Mouse (Mus musculus) embryonic facial prominence, embryonic 15.5 days (tissue): ENCODE data around the gene Slc4a8. TPM values are rescaled to one million over a fixed set of nuclear protein-coding genes. Genes with fewer than 3 reads are reported as not detected.

ENCODE experiments used
- ATAC-seq: fragments of 200-750 bp; cut with Nextera tagmentation; 2 replicates; pipeline ENCODE4 v1.8.0; 2017; ENCODE audit warnings: low read depth, moderate TSS enrichment; ENCODE audit not compliant: insufficient number of reproducible peaks, low FRiP score, low TSS enrichment
- H3K27ac ChIP-seq: fragments of 300-500 bp; sonication (generic); replicated peaks from 2 replicates; pipeline ENCODE4 v1.5.1; 2015; ENCODE audit warnings: mild to moderate bottlenecking, inconsistent platforms
- H3K27me3 ChIP-seq: fragments of 300-500 bp; sonication (generic); 2 replicates; pipeline ENCODE4 v1.6.1; 2015; ENCODE audit warnings: inconsistent platforms
- H3K36me3 ChIP-seq: fragments of 300-500 bp; sonication (generic); 2 replicates; pipeline ENCODE4 v1.6.1; 2015; ENCODE audit warnings: mild to moderate bottlenecking, inconsistent platforms
- H3K4me1 ChIP-seq: fragments of 300-500 bp; sonication (generic); 2 replicates; pipeline ENCODE4 v1.6.1; 2015; ENCODE audit warnings: inconsistent platforms
- H3K4me2 ChIP-seq: fragments of 300-500 bp; sonication (generic); replicated peaks from 2 replicates; pipeline ENCODE4 v1.6.1; 2015; ENCODE audit warnings: mild to moderate bottlenecking, inconsistent platforms
- H3K4me3 ChIP-seq: fragments of 300-500 bp; sonication (generic); replicated peaks from 2 replicates; pipeline ENCODE4 v1.5.1; 2015; ENCODE audit warnings: mild to moderate bottlenecking, inconsistent platforms
- H3K9ac ChIP-seq: fragments of 300-500 bp; sonication (generic); 2 replicates; pipeline ENCODE4 v1.6.1; 2015; ENCODE audit warnings: inconsistent platforms
- H3K9me3 ChIP-seq: fragments of 300-500 bp; sonication (generic); replicated peaks from 2 replicates; pipeline ENCODE4 v1.6.1; 2016; ENCODE audit warnings: inconsistent platforms
- WGBS: fragments of 180-500 bp; shearing (Covaris S2); methylation state at CpG from one replicate; pipeline ENCODE4 v1.1.7; 2015; 5-methylcytosine and 5-hydroxymethylcytosine counted together
- polyA plus RNA-seq: library from polyadenylated mRNA; unstranded; fragments of >200 nt; fragmentation: Nextera tagmentation; extraction: Ambion mirVana; gene quantifications from 2 replicates; pipeline ENCODE4 v1.2.1, GENCODE M21; 2015

Slc4a8 gene
- polyA plus RNA-seq = 4.8 TPM in 2 replicates

DNA sequence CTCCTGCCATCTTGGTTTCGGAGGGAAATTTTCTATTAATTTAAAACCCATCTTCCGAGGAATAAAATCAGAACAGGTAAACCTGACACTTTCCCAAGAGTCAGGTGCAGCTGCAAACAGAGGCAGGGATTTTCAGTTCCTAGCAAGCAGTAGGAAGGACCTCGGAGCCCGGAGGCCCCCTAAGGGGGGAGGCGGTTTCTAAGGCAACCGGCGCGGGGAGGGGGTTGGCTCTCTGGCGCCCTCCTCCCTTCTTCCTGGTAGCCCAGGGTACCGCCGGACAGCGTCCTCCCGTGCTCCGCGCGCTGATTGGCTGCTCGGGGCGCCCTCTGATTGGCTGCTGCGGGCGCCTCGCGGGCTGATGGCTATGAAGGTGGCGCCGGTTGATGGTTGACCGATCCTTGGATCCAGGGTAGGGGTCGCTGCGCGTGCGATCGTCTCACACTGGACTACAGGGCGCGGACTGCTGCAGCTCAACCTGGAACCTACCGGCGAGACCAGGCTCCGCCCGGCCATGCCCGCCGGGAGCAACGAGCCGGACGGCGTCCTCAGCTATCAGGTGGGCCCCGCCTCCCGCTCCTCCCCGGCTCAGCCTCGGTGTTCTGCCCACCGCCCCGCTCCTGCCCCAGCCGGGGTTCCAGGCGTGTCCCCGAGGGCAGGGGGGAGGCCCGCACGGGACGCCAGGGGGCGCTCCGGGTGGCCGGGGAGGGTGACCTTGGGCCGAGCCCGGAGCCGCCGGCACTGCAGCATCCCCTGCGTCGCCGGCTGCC is at the start of gene Slc4a8:
Gene Slc4a8 (plus strand): TSS at position 329 of the 767 bp plus-strand sequence.
- H3K27ac ChIP-seq = 0 out of 2 replicates have a peak within 1 kb of the TSS, but pooled peaks have one; percentile 48
- peaks cover 18% of the 10 kb centered on the region for H3K4me1 ChIP-seq
- H3K9me3 ChIP-seq = no peaks in the 10 kb centered on the region

DNA sequence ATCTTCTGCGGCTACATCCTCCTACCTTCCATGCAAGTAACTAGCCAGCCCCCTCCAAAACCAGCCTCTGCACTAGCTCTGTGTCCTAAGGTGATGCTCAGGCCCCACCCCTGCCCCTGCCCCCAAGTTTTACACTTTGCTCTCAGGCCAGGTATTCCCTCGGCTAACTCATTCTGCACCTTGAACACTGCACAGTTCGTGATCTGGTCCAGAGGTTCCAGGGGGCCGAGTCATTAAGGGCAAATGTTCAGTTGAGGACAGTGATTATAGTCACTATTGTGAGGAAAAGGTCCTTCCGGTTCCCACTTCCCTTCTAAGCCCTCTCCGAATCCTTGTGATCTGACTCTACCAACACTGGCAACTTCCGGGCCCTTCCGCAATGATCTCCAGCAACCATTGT is 47.1 kb upstream of the Slc4a8 start:
- Histone ChIP-seq H3K27me3 (no peaks in the 10 kb centered on the region), H3K27ac (no peak overlapping the region), H3K9me3 (no peaks in the 10 kb centered on the region), H3K4me1 (no peaks in the 10 kb centered on the region), H3K4me3 (no peak overlapping the region), H3K36me3 (no peaks in the 10 kb centered on the region), H3K9ac (no peak overlapping the region), H3K4me2 (no peak overlapping the region)
- ATAC-seq = no peak
- WGBS = 87% methylated on average over 8 of the region's 8 CpGs

More for the DNA sequence above, at the start of gene Slc4a8:
- peaks cover 8% of the 10 kb centered on the region for H3K27me3 ChIP-seq
- WGBS = under 1% methylated on average over 64 of the region's 64 CpGs
- H3K9ac ChIP-seq = peak within 1 kb of the TSS; percentile 29
- no peaks in the 10 kb centered on the region for H3K36me3 ChIP-seq
- peak within 1 kb of the TSS; percentile 68 for H3K4me3 ChIP-seq
- peak; percentile 90 for ATAC-seq
- peak within 1 kb of the TSS; percentile 98 for H3K4me2 ChIP-seq

DNA sequence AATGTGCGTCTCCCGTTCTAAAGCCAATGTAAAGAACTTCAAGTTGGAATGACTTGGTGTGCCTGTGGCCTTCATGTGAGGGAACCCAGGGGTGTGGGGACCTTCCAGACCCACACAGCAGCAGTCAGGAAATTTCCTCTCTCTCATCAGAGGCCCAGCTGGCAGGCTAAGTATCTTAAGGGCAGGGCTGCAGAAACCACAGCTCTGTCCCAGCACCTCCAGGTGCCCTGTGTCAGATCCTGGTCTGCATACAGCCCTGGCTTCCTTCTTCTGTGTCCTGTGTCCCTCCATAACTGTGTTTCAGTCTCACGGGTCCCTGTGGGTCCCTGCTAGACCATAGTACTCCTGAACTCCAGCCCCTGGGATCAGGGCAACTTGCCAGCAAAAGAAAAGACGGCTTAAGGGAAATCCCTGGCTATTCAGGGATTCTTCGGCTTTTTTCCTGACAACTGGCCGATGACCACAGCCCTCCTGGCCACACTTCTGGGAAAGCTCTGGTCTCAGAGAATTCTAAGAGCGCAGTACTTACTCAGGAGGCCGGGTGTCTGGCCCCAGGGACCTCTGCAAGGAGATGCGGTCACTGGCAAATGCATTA is 46.1 kb upstream of the Slc4a8 start:
- no peak for ATAC-seq
- Histone ChIP-seq H3K36me3 (no peaks in the 10 kb centered on the region), H3K27ac (no peak overlapping the region), H3K4me3 (no peak overlapping the region), H3K27me3 (no peaks in the 10 kb centered on the region), H3K9ac (no peak overlapping the region), H3K4me2 (no peak overlapping the region), H3K4me1 (no peaks in the 10 kb centered on the region), H3K9me3 (no peaks in the 10 kb centered on the region)
- 64% methylated on average over 9 of the region's 9 CpGs for WGBS

DNA sequence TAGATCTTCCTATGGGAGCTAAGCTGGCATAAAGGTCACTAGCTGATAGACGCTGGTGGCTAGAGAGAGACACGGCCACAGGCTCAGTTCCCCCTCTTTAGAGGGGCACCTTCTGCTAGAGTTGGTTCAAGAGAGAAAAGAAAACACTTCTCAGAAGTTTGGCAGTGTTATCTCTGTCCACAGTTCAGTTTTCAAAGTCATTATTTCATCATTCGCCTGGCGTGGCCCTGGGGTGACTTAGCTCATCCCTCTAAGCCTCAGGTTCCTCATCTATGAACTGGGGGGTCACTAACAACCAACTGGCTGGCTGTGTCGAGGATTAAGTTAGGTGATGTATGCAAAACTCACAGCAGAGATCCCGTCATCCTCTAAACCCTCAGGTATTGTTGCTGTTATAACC is 43.6 kb upstream of the Slc4a8 start:
- Histone ChIP-seq H3K36me3 (no peaks in the 10 kb centered on the region), H3K27ac (no peak overlapping the region), H3K4me3 (no peak overlapping the region), H3K9ac (no peak overlapping the region), H3K4me2 (no peak overlapping the region), H3K27me3 (no peaks in the 10 kb centered on the region), H3K4me1 (no peaks in the 10 kb centered on the region), H3K9me3 (no peaks in the 10 kb centered on the region)
- ATAC-seq = no peak
- WGBS = 77% methylated on average over 6 of the region's 6 CpGs

DNA sequence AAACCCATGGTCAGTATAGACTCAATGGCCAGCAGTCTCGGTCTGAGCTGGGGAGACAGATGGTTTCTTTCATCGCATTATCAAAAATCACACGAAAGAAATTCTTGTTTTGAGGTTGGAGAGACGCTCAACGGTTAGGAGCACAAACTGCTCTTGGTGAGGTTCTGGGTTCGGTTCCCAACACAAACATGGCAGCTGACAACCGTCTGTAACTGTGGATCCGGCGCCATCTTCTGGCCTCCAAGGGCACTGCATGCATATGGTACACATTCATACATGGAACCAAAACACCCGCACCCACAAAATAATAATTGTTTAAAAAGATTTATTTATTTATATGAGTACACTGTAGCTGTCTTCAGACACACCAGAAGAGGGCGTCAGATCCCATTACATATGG is 43.0 kb upstream of the Slc4a8 start:
- 78% methylated on average over 11 of the region's 11 CpGs for WGBS
- no peak overlapping the region for H3K27ac ChIP-seq
- no peaks in the 10 kb centered on the region for H3K9me3 ChIP-seq
- no peaks in the 10 kb centered on the region for H3K36me3 ChIP-seq
- no peak overlapping the region for H3K4me2 ChIP-seq
- no peak for ATAC-seq
- no peaks in the 10 kb centered on the region for H3K4me1 ChIP-seq
- no peak overlapping the region for H3K9ac ChIP-seq
- H3K4me3 ChIP-seq = no peak overlapping the region
- H3K27me3 ChIP-seq = no peaks in the 10 kb centered on the region

DNA sequence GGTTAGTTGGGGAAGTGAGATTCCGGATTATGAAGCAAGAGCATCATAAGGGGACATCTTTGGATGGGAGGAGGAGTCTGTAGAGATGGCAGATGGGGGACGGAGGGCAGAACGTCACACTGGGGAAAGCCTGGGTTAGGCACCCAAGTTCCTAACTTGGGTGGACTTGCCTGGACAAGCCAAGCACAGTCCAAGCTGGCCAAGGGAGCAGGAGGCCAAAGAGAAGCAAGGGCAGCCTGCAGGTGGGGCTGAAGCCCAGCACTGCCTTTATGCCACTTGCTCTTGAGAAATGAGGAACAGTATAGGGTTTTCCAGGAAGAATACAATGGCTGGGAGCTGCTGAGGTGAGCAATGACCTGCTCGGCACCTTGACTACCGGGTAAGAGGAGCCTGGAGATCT is 42.3 kb upstream of the Slc4a8 start:
- H3K4me3 ChIP-seq = no peak overlapping the region
- no peak overlapping the region for H3K4me2 ChIP-seq
- H3K27ac ChIP-seq = no peak overlapping the region
- no peak for ATAC-seq
- H3K9ac ChIP-seq = no peak overlapping the region
- no peaks in the 10 kb centered on the region for H3K9me3 ChIP-seq
- WGBS = 88% methylated on average over 5 of the region's 5 CpGs
- H3K36me3 ChIP-seq = no peaks in the 10 kb centered on the region
- H3K27me3 ChIP-seq = no peaks in the 10 kb centered on the region
- no peaks in the 10 kb centered on the region for H3K4me1 ChIP-seq

DNA sequence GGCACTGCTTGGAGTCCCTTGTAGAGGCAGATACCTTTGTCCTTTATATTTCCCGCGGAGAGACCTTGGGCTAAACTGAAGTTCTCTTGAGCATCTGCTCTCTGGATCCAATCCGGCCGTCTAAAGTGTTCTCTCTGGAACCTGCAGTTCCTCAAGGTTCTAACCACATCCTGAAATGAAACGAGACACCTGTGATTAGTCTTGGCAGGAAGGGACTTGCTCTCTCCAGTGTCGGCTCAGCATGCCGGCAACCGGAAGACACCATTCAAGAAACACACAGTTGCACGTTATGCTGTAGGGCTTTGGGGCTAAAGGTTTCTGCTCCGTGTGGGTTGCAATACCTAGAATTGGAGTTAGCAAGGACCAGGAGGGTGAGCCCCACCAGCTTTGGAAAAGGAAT is 41.5 kb upstream of the Slc4a8 start:
- Histone ChIP-seq H3K4me1 (no peaks in the 10 kb centered on the region), H3K9ac (no peak overlapping the region), H3K27ac (no peak overlapping the region), H3K4me2 (no peak overlapping the region), H3K9me3 (no peaks in the 10 kb centered on the region), H3K36me3 (no peaks in the 10 kb centered on the region), H3K4me3 (no peak overlapping the region), H3K27me3 (no peaks in the 10 kb centered on the region)
- 56% methylated on average over 10 of the region's 10 CpGs for WGBS
- ATAC-seq = no peak

DNA sequence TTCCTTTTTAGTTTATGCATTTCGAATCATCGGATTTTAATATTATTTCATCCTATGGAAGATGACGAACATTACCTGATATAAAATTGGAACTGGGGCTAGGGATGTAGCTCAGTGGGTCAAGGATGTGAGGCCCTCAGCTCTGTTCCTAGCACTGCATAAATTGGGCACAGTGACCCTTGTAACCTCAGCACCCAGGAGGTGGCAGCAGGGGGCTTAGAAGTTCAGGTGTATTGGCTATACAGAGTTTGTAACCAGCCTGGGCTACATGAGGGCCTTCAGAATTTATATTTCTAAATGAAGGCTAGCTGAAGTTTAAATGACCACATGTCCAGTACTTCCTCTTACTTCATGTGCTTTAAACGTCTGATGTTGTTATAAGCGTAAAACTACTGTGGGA is 40.1 kb upstream of the Slc4a8 start:
- no peak overlapping the region for H3K9ac ChIP-seq
- no peaks in the 10 kb centered on the region for H3K9me3 ChIP-seq
- no peak overlapping the region for H3K27ac ChIP-seq
- H3K4me3 ChIP-seq = no peak overlapping the region
- H3K27me3 ChIP-seq = no peaks in the 10 kb centered on the region
- ATAC-seq = no peak
- WGBS = 85% methylated on average over 5 of the region's 5 CpGs
- no peak overlapping the region for H3K4me2 ChIP-seq
- H3K36me3 ChIP-seq = no peaks in the 10 kb centered on the region
- no peaks in the 10 kb centered on the region for H3K4me1 ChIP-seq

DNA sequence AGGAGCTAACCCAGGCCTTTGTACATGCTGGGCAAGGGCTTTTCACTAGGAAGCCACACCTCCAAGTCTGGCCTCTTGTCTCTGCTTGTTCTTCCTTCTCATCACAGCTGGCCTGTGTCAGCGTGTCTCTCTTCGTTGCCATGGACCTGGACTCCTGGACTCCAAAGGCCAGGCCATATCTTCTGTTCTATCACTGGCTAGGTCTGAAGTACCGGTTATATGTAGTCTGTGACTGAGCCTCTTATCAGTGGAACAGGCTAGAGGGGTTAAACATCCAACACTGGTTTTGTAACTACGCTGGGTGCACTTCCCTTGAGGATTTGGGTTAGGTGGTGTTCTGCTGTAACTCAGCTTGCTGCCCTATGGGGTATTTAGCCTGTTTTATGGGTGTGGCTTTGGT is 39.5 kb upstream of the Slc4a8 start:
- WGBS = 61% methylated on average over 4 of the region's 4 CpGs
- Histone ChIP-seq H3K4me1 (no peaks in the 10 kb centered on the region), H3K4me2 (no peak overlapping the region), H3K9ac (no peak overlapping the region), H3K9me3 (no peaks in the 10 kb centered on the region), H3K36me3 (no peaks in the 10 kb centered on the region), H3K27ac (no peak overlapping the region), H3K4me3 (no peak overlapping the region), H3K27me3 (no peaks in the 10 kb centered on the region)
- no peak for ATAC-seq

DNA sequence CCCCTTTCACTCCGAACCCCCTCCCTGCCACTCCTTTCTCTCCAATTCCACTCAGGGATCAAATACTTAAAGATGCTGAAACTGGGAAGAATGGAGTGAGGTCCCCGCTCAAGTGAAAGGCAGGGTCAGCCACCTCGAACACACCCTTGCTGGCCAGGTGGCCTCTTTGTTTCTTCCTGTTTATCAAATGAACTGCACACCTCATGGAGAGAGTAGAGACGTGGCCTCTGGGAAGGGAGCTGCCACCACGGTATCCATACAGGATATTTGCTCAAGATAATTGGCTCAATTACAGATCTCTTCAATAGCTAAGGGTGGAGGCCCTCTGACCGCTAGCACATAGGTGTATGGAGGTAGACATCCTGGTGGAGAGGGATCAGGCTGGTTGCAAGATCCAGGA is 39.0 kb upstream of the Slc4a8 start:
- no peak overlapping the region for H3K9ac ChIP-seq
- 71% methylated on average over 6 of the region's 6 CpGs for WGBS
- H3K36me3 ChIP-seq = no peaks in the 10 kb centered on the region
- no peak overlapping the region for H3K4me3 ChIP-seq
- H3K4me1 ChIP-seq = no peaks in the 10 kb centered on the region
- no peaks in the 10 kb centered on the region for H3K9me3 ChIP-seq
- H3K4me2 ChIP-seq = no peak overlapping the region
- peaks cover 2% of the 10 kb centered on the region for H3K27me3 ChIP-seq
- no peak overlapping the region for H3K27ac ChIP-seq
- no peak for ATAC-seq

DNA sequence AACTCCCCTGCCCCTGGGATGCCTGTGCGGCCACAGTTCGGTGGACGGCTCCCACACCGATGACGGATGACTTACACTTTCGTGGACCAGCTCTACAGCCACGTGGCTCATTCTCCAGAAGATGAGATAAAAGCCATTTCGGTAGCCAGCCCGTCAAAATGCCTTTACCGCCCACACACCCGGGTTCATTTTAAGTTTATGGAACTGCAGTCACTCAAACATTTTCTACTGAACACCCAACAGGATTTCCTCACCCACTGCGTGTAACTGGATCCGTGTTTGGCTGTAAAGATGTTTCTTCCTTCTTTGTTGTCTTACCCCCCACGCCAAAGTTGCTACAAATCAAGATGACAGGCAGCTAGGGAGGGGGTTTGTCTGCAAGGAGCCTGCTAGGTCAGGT is 38.0 kb upstream of the Slc4a8 start:
- Histone ChIP-seq H3K27me3 (peaks cover 12% of the 10 kb centered on the region), H3K4me1 (no peaks in the 10 kb centered on the region), H3K9me3 (no peaks in the 10 kb centered on the region), H3K4me2 (no peak overlapping the region), H3K4me3 (no peak overlapping the region), H3K27ac (no peak overlapping the region), H3K36me3 (no peaks in the 10 kb centered on the region), H3K9ac (no peak overlapping the region)
- ATAC-seq = no peak
- WGBS = 58% methylated on average over 14 of the region's 14 CpGs

DNA sequence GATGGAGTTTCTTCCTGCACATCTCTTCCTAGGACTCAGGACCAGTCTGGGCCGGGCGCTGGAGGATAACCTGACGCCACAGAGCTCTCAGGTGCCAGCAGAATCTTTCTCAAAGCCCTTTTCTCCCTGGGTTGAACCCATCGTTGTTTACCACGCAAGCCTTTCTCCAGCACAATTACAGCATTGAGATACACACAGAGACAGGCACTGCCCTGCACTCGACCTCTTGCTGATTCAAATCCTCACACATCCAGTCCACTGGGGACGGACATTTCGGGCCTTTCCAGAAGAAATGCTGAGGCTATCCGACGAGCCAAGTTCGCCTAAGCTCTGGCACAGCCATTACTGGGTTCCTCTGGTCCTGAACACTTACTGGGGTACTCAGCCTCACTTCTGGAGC is 34.8 kb upstream of the Slc4a8 start:
- no peak for ATAC-seq
- Histone ChIP-seq H3K27me3 (peaks cover 38% of the 10 kb centered on the region), H3K36me3 (no peaks in the 10 kb centered on the region), H3K9me3 (no peaks in the 10 kb centered on the region), H3K4me2 (no peak overlapping the region), H3K27ac (no peak overlapping the region), H3K4me3 (no peak overlapping the region), H3K4me1 (peaks cover 11% of the 10 kb centered on the region), H3K9ac (no peak overlapping the region)
- 84% methylated on average over 11 of the region's 11 CpGs for WGBS
